Mouse (Mus musculus): ENCODE results near the gene Ddhd1. TPM values are rescaled to one million over a fixed set of nuclear protein-coding genes. Genes with fewer than 3 reads are reported as not detected.

The Ddhd1 gene
- polyA plus RNA-seq, 1 experiment from 2014 or later: 15.0 TPM

- 49% methylated on average over 11 of the region's 11 CpGs for WGBS
- no peak for ATAC-seq (ENCODE audit: low FRiP score)
- no peaks in the 10 kb centered on the region for H3K4me1 ChIP-seq (replicated peaks; ENCODE audit: control insufficient read depth, insufficient read depth, low read length)
- no peak overlapping the region for H3K4me3 ChIP-seq (ENCODE audit: low read depth, low read length)
- no peak overlapping the region for H3K4me2 ChIP-seq (replicated peaks; ENCODE audit: low read depth, low read length)
- no peaks in the 10 kb centered on the region for H3K36me3 ChIP-seq (ENCODE audit: control insufficient read depth, insufficient read depth, low read length)
- no peaks in the 10 kb centered on the region for H3K27me3 ChIP-seq (ENCODE audit: control insufficient read depth, insufficient read depth, low read length)
- H3K9ac ChIP-seq (ENCODE audit: low read depth, low read length): no peak overlapping the region
- no peak for DNase-seq (ENCODE audit: low spot score)
- H3K27ac ChIP-seq (ENCODE audit: low read depth, low read length): no peak overlapping the region
- no peaks in the 10 kb centered on the region for H3K9me3 ChIP-seq (ENCODE audit: control insufficient read depth, low read length)
These were observed 8.7 kb downstream of the Ddhd1 start for GRCm38 (mm10) chr14:45648999-45649818.

GRCm38 (mm10) chr14:45648144-45648543, 9.8 kb downstream of the Ddhd1 start:
- Histone ChIP-seq H3K4me1 (replicated peaks; ENCODE audit: control insufficient read depth, insufficient read depth, low read length) (no peaks in the 10 kb centered on the region), H3K27me3 (ENCODE audit: control insufficient read depth, insufficient read depth, low read length) (no peaks in the 10 kb centered on the region), H3K4me3 (ENCODE audit: low read depth, low read length) (no peak overlapping the region), H3K9me3 (ENCODE audit: control insufficient read depth, low read length) (no peaks in the 10 kb centered on the region), H3K27ac (ENCODE audit: low read depth, low read length) (no peak overlapping the region), H3K9ac (ENCODE audit: low read depth, low read length) (no peak overlapping the region), H3K4me2 (replicated peaks; ENCODE audit: low read depth, low read length) (no peak overlapping the region), H3K36me3 (ENCODE audit: control insufficient read depth, insufficient read depth, low read length) (no peaks in the 10 kb centered on the region)
- DNase-seq (ENCODE audit: low spot score) (no peak), ATAC-seq (ENCODE audit: low FRiP score) (no peak)
- WGBS: 92% methylated on average over 3 of the region's 3 CpGs

GRCm38 (mm10) chr14:45647632-45648031, 10.3 kb downstream of the Ddhd1 start:
- no peaks in the 10 kb centered on the region for H3K36me3 ChIP-seq (ENCODE audit: control insufficient read depth, insufficient read depth, low read length)
- ATAC-seq (ENCODE audit: low FRiP score): no peak
- H3K4me2 ChIP-seq (replicated peaks; ENCODE audit: low read depth, low read length): no peak overlapping the region
- no peaks in the 10 kb centered on the region for H3K9me3 ChIP-seq (ENCODE audit: control insufficient read depth, low read length)
- H3K4me1 ChIP-seq (replicated peaks; ENCODE audit: control insufficient read depth, insufficient read depth, low read length): no peaks in the 10 kb centered on the region
- no peaks in the 10 kb centered on the region for H3K27me3 ChIP-seq (ENCODE audit: control insufficient read depth, insufficient read depth, low read length)
- no peak overlapping the region for H3K9ac ChIP-seq (ENCODE audit: low read depth, low read length)
- WGBS: 95% methylated on average over 11 of the region's 11 CpGs
- no peak overlapping the region for H3K27ac ChIP-seq (ENCODE audit: low read depth, low read length)
- DNase-seq (ENCODE audit: low spot score): no peak
- no peak overlapping the region for H3K4me3 ChIP-seq (ENCODE audit: low read depth, low read length)

- no peak overlapping the region for H3K4me2 ChIP-seq (replicated peaks; ENCODE audit: low read depth, low read length)
- H3K36me3 ChIP-seq (ENCODE audit: control insufficient read depth, insufficient read depth, low read length): no peaks in the 10 kb centered on the region
- no peaks in the 10 kb centered on the region for H3K27me3 ChIP-seq (ENCODE audit: control insufficient read depth, insufficient read depth, low read length)
- no peak overlapping the region for H3K4me3 ChIP-seq (ENCODE audit: low read depth, low read length)
- no peaks in the 10 kb centered on the region for H3K4me1 ChIP-seq (replicated peaks; ENCODE audit: control insufficient read depth, insufficient read depth, low read length)
- no peaks in the 10 kb centered on the region for H3K9me3 ChIP-seq (ENCODE audit: control insufficient read depth, low read length)
- no peak overlapping the region for H3K27ac ChIP-seq (ENCODE audit: low read depth, low read length)
- DNase-seq (ENCODE audit: low spot score) (no peak), ATAC-seq (ENCODE audit: low FRiP score) (no peak)
- no peak overlapping the region for H3K9ac ChIP-seq (ENCODE audit: low read depth, low read length)
- WGBS: 88% methylated on average over 7 of the region's 7 CpGs
These were observed 10.8 kb downstream of the Ddhd1 start for GRCm38 (mm10) chr14:45647175-45647574.

GRCm38 (mm10) chr14:45644786-45645185, 13.2 kb downstream of the Ddhd1 start:
- no peak for DNase-seq (ENCODE audit: low spot score)
- no peak for ATAC-seq (ENCODE audit: low FRiP score)
- no peak overlapping the region for H3K4me3 ChIP-seq (ENCODE audit: low read depth, low read length)
- no peaks in the 10 kb centered on the region; the same call in 1 of the 2 replicates for H3K4me1 ChIP-seq (replicated peaks; ENCODE audit: control insufficient read depth, insufficient read depth, low read length)
- H3K4me2 ChIP-seq (replicated peaks; ENCODE audit: low read depth, low read length): no peak overlapping the region
- no peak overlapping the region for H3K27ac ChIP-seq (ENCODE audit: low read depth, low read length)
- 38% methylated on average over 1 of the region's 1 CpGs for WGBS
- no peaks in the 10 kb centered on the region for H3K9me3 ChIP-seq (ENCODE audit: control insufficient read depth, low read length)
- no peak overlapping the region for H3K9ac ChIP-seq (ENCODE audit: low read depth, low read length)
- no peaks in the 10 kb centered on the region for H3K27me3 ChIP-seq (ENCODE audit: control insufficient read depth, insufficient read depth, low read length)
- H3K36me3 ChIP-seq (ENCODE audit: control insufficient read depth, insufficient read depth, low read length): no peaks in the 10 kb centered on the region

- ATAC-seq (ENCODE audit: low FRiP score) (no peak), DNase-seq (ENCODE audit: low spot score) (no peak)
- H3K36me3 ChIP-seq (ENCODE audit: control insufficient read depth, insufficient read depth, low read length): no peaks in the 10 kb centered on the region
- no peak overlapping the region for H3K4me2 ChIP-seq (replicated peaks; ENCODE audit: low read depth, low read length)
- H3K9me3 ChIP-seq (ENCODE audit: control insufficient read depth, low read length): no peaks in the 10 kb centered on the region
- H3K4me1 ChIP-seq (replicated peaks; ENCODE audit: control insufficient read depth, insufficient read depth, low read length): no peaks in the 10 kb centered on the region; the same call in 1 of the 2 replicates
- H3K27me3 ChIP-seq (ENCODE audit: control insufficient read depth, insufficient read depth, low read length): no peaks in the 10 kb centered on the region
- 52% methylated on average over 7 of the region's 7 CpGs for WGBS
- no peak overlapping the region for H3K4me3 ChIP-seq (ENCODE audit: low read depth, low read length)
- no peak overlapping the region for H3K27ac ChIP-seq (ENCODE audit: low read depth, low read length)
- H3K9ac ChIP-seq (ENCODE audit: low read depth, low read length): no peak overlapping the region
These were observed 13.7 kb downstream of the Ddhd1 start for GRCm38 (mm10) chr14:45644202-45644601.

GRCm38 (mm10) chr14:45643461-45643860, 14.5 kb downstream of the Ddhd1 start:
- H3K4me3 ChIP-seq (ENCODE audit: low read depth, low read length): no peak overlapping the region
- H3K36me3 ChIP-seq (ENCODE audit: control insufficient read depth, insufficient read depth, low read length): no peaks in the 10 kb centered on the region
- H3K9ac ChIP-seq (ENCODE audit: low read depth, low read length): no peak overlapping the region
- no peaks in the 10 kb centered on the region for H3K27me3 ChIP-seq (ENCODE audit: control insufficient read depth, insufficient read depth, low read length)
- 29% methylated on average over 3 of the region's 3 CpGs for whole genome bisulfite sequencing
- no peak overlapping the region for H3K27ac ChIP-seq (ENCODE audit: low read depth, low read length)
- no peaks in the 10 kb centered on the region for H3K9me3 ChIP-seq (ENCODE audit: control insufficient read depth, low read length)
- DNase-seq (ENCODE audit: low spot score) (no peak), ATAC-seq (ENCODE audit: low FRiP score) (no peak)
- H3K4me2 ChIP-seq (replicated peaks; ENCODE audit: low read depth, low read length): no peak overlapping the region
- H3K4me1 ChIP-seq (replicated peaks; ENCODE audit: control insufficient read depth, insufficient read depth, low read length): no peaks in the 10 kb centered on the region; the same call in 1 of the 2 replicates

- Histone ChIP-seq H3K27ac (ENCODE audit: low read depth, low read length) (no peak overlapping the region), H3K9ac (ENCODE audit: low read depth, low read length) (no peak overlapping the region), H3K4me3 (ENCODE audit: low read depth, low read length) (no peak overlapping the region), H3K4me1 (replicated peaks; ENCODE audit: control insufficient read depth, insufficient read depth, low read length) (no peaks in the 10 kb centered on the region; the same call in 1 of the 2 replicates), H3K27me3 (ENCODE audit: control insufficient read depth, insufficient read depth, low read length) (no peaks in the 10 kb centered on the region), H3K4me2 (replicated peaks; ENCODE audit: low read depth, low read length) (no peak overlapping the region), H3K9me3 (ENCODE audit: control insufficient read depth, low read length) (no peaks in the 10 kb centered on the region), H3K36me3 (ENCODE audit: control insufficient read depth, insufficient read depth, low read length) (no peaks in the 10 kb centered on the region)
- DNase-seq (ENCODE audit: low spot score) (no peak), ATAC-seq (ENCODE audit: low FRiP score) (no peak)
- 74% methylated on average over 5 of the region's 5 CpGs for WGBS
These were observed 15.1 kb downstream of the Ddhd1 start for GRCm38 (mm10) chr14:45642795-45643194.

- Histone ChIP-seq H3K27me3 (ENCODE audit: control insufficient read depth, insufficient read depth, low read length) (no peaks in the 10 kb centered on the region), H3K27ac (ENCODE audit: low read depth, low read length) (no peak overlapping the region), H3K9me3 (ENCODE audit: control insufficient read depth, low read length) (no peaks in the 10 kb centered on the region), H3K4me1 (replicated peaks; ENCODE audit: control insufficient read depth, insufficient read depth, low read length) (no peaks in the 10 kb centered on the region; the same call in 1 of the 2 replicates), H3K36me3 (ENCODE audit: control insufficient read depth, insufficient read depth, low read length) (no peaks in the 10 kb centered on the region), H3K4me3 (ENCODE audit: low read depth, low read length) (no peak overlapping the region), H3K4me2 (replicated peaks; ENCODE audit: low read depth, low read length) (no peak overlapping the region), H3K9ac (ENCODE audit: low read depth, low read length) (no peak overlapping the region)
- ATAC-seq (ENCODE audit: low FRiP score) (no peak), DNase-seq (ENCODE audit: low spot score) (no peak)
- WGBS: 85% methylated on average over 9 of the region's 9 CpGs
These were observed 15.7 kb downstream of the Ddhd1 start for GRCm38 (mm10) chr14:45642217-45642616.

Data from hindbrain, embryonic 11.5 days (tissue).